Mouse (Mus musculus): Measurements from ENCODE around the gene Foxd2.

Foxd2 gene

GRCm38 (mm10) chr4:114912705-114913593 lies 4.3 kb upstream of the Foxd2 start:
- DNase-seq (ENCODE audit: low spot score) = peak; percentile 35

- DNase-seq (ENCODE audit: low spot score) = peak; percentile 87
Observed at GRCm38 (mm10) chr4:114909602-114910484, 1.2 kb upstream of the Foxd2 start.

- DNase-seq (ENCODE audit: low spot score) = no peak
Observed at GRCm38 (mm10) chr4:114907951-114908828, 483 bp downstream of the Foxd2 start.

GRCm38 (mm10) chr4:114907056-114907917 lies 1.4 kb downstream of the Foxd2 start:
- peak; percentile 52 for DNase-seq (ENCODE audit: low spot score)

- DNase-seq (ENCODE audit: low spot score) = no peak
Observed at GRCm38 (mm10) chr4:114905969-114906680, 2.5 kb downstream of the Foxd2 start.

GRCm38 (mm10) chr4:114905501-114905900 lies 3.2 kb downstream of the Foxd2 start:
- no peak for DNase-seq (ENCODE audit: low spot score)

GRCm38 (mm10) chr4:114903422-114903782 lies 5.3 kb downstream of the Foxd2 start:
- DNase-seq (ENCODE audit: low spot score) = no peak

GRCm38 (mm10) chr4:114902641-114903421 lies 5.8 kb downstream of the Foxd2 start:
- DNase-seq (ENCODE audit: low spot score) = peak; percentile 79

GRCm38 (mm10) chr4:114901643-114902351 lies 6.9 kb downstream of the Foxd2 start:
- peak; percentile 71 for DNase-seq (ENCODE audit: low spot score)

- DNase-seq (ENCODE audit: low spot score) = peak; percentile 58
Observed at GRCm38 (mm10) chr4:114900866-114901642, 7.6 kb downstream of the Foxd2 start.

GRCm38 (mm10) chr4:114899885-114900284 lies 8.8 kb downstream of the Foxd2 start:
- no peak for DNase-seq (ENCODE audit: low spot score)

- peak; percentile 40 for DNase-seq (ENCODE audit: low spot score)
Observed at GRCm38 (mm10) chr4:114897853-114898252, 10.8 kb downstream of the Foxd2 start.

- no peak for DNase-seq (ENCODE audit: low spot score)
Observed at GRCm38 (mm10) chr4:114882232-114882631, 26.4 kb downstream of the Foxd2 start.

- DNase-seq (ENCODE audit: low spot score) = peak; percentile 21
Observed at GRCm38 (mm10) chr4:114876441-114876972, 32.2 kb downstream of the Foxd2 start.

GRCm38 (mm10) chr4:114869765-114870490 lies 38.7 kb downstream of the Foxd2 start:
- DNase-seq (ENCODE audit: low spot score) = peak; percentile 61

- no peak for DNase-seq (ENCODE audit: low spot score)
Observed at GRCm38 (mm10) chr4:114863166-114863565, 45.5 kb downstream of the Foxd2 start.

- DNase-seq (ENCODE audit: low spot score) = no peak
Observed at GRCm38 (mm10) chr4:114858426-114858825, 50.2 kb downstream of the Foxd2 start.
